Mouse (Mus musculus): ENCODE measurements around the gene Cacna1g.
A peak's percentile ranks its signal among the peaks of the same experiment; 100 is the strongest.

Cacna1g gene

DNA sequence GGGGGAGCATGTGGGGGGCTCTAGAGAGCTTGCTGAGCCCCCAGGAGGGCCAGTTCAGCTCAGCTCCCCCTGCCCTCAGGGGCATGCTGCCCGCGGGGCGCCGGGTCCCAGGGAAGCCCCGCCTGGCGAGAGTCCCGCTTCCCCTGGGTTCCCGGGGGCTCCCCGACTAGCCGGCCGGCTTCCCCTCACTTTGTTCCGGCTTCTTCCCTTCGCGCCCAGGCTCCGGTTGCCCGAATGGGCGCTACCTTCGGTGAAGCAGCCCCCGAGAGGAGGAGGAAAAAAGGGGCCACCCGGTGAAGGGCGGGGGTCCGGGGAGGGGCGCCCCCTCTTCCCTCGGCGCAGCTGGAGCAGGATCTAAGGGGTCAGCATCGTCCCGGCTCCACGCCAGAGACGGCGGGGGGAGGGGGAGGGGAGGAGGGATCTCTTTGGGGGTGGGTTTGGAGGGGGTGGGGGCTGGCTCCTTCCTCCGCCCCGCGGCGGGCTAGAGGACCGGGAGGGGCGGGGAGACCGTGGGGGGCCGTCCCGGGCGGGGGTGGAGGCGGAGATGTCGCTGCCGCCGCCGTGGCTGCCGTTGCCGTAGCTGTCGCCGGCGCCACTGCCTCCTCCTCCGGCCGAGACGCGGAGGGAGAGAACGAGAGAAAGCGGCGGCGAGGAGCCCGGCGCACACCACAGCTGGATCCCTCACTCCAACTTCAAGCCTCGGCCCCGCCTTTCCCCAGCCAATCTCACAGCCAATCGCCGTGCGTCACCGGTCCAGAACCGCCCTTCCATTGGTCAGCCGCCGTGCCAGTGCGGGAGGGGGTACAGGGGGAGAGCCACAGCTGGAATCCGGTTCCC, at the start of gene Cacna1g:
Gene Cacna1g, minus strand, starts transcription at position 492 of the 837 bp plus-strand sequence.
- DNase-seq (ENCODE audit: low read depth in 1 of 2, low spot score in 2 of 2): no peak

DNA sequence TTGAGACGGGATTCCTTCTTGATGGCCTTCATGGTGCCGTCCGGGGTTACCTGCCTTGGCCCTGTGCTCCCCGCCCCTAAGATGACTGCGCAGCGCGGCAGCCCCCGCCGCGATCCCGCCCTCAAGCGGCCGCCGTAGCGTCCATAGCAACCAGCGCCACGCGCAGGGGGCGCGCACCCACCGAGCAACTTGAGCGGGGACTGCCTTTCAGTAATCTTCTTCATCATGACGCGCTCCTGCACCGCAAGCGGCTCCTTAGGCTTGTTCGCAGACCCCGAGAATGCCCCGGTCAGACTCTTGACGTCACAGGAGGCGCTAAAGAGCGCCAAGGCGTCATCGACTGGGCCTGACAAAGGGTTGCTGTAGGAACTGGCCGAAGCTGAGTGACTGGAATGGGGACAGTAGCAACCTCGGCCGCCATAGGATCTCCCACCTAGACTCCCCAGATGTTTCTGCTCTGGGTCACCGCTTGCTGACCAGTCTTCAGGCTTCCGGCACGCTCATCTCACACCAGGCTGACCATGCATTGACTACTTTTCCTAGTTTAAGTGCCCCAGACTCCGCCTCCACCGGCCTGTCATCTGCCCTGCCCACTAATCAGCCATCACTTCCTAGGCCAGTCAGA, 47.3 kb upstream of the Cacna1g start, which contains the start of gene Mycbpap:
Gene Mycbpap, minus strand, starts transcription at position 524 of the 625 bp plus-strand sequence.
- peak in 1 of 2 experiments; percentile 29 for DNase-seq (ENCODE audit: low read depth in 1 of 2, low spot score in 2 of 2)

DNA sequence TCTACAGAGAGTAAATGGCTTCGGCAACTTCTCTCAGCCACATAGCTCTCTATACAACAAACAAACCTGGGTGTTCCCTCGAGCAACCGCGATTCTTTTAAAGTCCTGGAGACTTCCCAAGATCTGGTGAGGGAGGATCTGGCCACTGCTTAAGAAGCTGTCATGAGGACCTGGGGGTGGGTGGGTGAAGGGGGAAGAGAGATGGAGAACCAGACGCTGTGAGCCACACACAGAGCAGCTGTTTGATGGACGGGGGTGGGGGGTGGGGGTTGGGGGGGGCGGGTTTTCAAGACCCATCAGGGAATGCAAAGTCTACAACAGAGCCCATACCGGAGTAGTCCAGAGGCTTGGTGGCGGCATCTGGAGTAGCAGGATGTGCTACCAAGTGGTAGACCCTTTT, 39.5 kb upstream of the Cacna1g start:
- DNase-seq (ENCODE audit: low read depth in 1 of 2, low spot score in 2 of 2): no peak

DNA sequence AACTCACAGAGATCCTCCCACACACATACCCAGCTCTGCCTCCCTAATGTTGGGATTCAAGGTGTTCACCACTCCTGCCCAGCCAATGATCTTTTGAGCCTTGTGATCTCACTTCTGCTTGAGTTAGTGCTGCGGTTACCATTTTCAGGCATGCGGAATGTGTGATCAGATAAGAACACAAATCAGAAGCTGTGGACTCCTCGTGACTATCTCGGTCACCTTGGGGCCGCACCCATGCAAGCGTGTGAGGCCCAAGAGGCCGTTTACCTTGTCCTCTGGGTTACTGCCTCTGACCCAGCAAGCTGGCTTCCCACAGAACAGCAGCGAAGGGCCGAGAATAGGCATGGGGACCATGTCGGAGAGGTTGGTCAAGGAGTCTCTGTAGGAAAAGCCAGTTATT, 35.0 kb upstream of the Cacna1g start:
- DNase-seq (ENCODE audit: low read depth in 1 of 2, low spot score in 2 of 2): no peak

DNA sequence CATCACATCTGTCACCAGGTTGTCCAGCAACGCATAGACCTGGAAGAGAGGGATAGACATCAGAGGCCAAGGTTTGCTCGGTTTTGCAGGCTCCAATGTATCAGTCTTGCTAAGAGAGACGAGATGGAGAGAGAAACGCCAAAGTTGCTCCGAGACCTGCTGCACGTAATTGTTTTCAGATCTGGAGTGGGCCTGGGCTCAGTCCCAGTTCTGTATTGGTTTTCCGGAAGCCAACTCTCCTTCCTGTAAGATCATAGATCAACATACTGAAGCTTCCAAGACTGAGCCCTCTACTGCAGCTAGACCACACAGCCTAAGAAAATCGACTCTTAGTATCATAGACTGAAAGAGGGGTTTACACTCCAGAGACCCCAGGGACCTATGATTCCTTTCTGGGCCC, 27.5 kb upstream of the Cacna1g start:
- no peak for DNase-seq (ENCODE audit: low read depth in 1 of 2, low spot score in 2 of 2)

DNA sequence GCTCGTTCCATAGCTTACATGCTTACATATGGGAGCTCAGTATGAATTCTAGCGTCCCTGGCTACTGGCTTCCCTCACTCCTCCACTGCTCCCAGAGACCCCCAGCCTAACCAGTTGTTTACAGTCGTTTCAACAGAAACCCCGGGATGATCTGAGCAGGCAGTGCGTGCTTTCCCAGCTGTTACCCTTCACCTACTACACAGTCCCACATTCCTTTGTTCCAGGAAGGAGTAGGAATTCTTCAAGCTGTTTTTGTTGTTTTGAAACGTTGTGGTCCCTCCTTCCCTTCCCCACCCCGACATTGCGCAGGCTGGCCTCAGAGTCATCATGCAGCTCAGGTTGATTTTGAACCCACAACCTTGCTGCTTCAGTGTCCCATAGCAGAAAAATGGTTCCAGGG, 26.4 kb upstream of the Cacna1g start:
- no peak for DNase-seq (ENCODE audit: low read depth in 1 of 2, low spot score in 2 of 2)

DNA sequence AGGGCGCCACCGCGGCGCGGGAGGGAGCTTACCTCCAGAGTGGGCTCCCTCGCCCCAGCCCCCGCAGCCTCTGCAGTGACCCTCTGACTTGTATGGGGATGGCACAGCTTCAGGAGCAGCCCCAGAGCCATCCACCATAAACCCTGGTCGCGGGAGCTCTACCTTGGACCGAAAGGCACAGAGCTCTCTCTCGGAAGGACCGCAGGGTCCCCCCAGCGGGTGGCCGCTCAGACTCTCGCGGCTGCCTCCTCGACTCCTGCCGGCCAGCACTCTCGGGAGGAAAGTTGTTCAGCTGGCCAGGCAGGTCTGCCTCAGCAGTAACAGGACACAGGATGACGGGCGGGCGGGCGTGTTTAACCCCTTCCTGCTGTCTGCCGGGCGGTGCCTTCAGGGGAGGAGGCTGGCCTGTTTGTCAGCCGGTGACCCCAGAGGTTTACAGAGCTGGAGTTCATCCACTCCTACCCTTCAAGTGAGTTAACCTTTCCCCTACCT, 25.7 kb upstream of the Cacna1g start, which contains the start of gene Epn3:
Gene Epn3, minus strand, starts transcription at position 314 of the 492 bp plus-strand sequence.
- DNase-seq (ENCODE audit: low read depth in 1 of 2, low spot score in 2 of 2): no peak

DNA sequence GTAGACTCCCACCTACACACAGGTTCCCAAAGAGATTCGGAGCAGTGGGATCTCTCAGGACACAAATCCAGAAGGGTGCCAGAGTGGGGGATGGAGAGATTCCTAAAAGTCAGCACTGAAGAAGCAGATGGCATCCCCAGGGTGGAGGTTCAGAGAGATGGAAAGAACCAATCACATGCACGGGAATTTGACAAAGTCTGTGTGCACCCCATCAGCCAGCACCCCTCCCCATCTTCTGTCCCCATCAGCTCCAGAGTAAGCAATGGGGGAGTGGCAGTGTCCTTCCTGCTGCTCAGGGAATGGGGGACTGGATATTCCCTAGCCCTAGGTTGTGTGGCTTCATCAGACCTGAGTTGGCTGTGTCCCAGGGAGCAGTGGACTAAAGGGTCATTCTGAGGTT, 25.0 kb upstream of the Cacna1g start:
- DNase-seq (ENCODE audit: low read depth in 1 of 2, low spot score in 2 of 2): no peak

DNA sequence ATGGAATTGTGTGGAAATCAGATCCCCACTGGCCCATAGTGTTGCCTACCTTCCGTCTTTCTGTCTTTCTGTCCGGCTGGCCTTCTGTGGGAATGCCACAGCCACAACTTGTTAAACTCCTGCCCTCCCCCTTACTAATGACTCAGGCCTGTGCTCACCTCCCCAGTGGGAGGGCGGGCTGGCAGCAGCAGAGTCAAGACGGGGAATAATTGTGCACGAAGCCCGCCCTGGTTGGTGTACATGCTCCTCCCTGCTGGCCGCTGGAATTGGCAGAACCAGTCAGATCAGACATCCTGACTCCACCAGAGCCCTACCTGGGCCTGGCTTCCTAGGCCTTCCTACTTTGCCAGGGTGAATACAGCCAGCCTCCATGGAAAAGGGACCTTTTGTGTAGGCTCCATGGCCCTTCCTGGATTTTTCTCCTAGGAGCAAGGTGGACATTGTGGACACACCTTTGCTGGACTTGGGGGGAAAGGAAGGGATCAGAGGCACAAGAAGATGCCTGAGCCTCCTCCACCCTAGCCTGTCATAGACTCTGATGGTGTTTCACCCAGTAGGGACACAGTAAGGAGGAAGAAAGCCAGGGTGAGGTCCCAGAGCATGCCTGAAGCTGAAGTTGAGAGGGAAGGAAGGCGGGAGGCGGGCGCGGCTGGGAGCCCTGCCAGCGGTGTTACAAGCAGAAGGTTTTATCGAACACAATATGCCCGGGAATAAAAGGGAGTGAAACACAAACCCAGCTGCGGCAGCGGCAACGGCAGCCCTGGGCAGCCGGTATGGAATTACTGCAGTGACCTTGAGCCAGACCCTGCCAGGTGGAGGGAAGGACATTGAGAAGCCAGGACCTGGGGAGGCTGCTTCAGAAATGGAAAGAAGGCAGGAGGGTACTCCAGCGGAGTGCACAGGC, 24.3 kb upstream of the Cacna1g start:
- DNase-seq (ENCODE audit: low read depth in 1 of 2, low spot score in 2 of 2): no peak

DNA sequence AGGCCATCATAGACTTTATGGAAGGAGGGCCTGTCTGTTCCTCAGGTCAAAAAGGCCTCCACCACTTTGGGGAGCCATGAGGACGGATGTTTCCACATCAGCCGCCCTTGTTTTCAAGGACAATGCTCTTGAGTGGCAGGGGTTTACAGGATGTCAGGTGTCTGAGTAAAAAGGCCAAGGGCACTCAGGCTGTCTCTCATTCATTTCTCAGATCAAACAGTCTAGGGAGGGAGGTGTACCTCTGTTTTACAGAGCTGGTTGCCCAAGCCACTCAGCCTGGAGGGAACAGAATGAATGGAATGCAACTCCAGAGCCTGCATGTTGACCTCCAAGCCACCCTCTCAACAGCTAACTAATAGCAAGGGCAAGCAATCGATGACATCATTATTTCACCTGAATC, 21.4 kb upstream of the Cacna1g start:
- DNase-seq (ENCODE audit: low read depth in 1 of 2, low spot score in 2 of 2): no peak

DNA sequence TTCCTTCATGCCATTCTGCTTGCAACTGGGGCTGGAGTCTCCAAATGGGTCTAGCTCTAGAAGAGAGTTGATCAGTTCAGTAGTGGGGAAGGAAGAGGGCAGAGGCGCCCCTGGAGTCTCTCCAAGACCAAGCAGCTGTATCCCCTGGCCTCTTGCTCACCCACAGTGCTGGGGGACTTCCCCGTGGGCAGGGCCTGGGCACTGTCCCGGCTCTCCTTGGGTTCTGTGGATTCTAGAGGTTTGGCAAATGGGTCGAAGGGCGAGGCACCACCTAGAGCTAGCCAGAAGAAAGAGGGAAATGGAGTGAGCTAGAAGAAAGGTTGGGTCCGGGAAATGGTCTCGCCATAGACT, 17.7 kb upstream of the Cacna1g start:
- DNase-seq (ENCODE audit: low read depth in 1 of 2, low spot score in 2 of 2): no peak

DNA sequence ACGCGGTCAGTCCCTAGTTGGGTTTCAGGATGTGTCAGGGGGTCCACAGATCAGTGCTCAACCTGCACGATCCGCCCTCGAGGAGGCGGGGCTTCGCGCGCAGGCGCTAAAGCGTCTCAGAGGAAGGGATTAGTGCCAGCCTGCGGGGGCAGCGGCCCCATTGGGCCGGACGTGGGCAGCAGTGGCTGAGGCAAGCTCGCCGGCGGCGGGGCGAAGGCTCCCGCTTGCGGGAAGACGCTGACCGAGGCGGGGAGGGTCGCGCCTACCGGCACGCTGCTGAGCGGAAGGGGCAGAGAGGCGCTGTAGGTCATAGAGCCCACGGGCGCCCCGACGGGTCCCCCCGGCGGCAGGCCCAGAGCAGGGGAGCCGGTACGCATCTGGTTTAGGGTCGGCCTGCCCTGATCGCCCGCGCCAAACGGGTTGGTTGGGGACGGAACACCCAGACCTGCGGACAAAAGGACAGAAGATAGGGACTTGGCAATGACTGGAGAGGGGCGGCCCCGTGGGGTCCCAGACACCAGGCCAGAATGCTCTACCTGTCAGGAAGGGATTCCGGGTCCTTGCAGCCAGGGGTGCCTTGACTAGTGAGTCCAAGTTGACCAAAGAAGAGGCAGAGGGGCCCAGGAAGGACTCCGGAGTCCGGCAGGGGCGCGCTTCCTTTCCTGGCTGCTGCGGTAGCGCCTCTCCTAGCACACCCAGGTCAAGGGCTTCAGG, 17.2 kb upstream of the Cacna1g start:
- no peak for DNase-seq (ENCODE audit: low read depth in 1 of 2, low spot score in 2 of 2)

DNA sequence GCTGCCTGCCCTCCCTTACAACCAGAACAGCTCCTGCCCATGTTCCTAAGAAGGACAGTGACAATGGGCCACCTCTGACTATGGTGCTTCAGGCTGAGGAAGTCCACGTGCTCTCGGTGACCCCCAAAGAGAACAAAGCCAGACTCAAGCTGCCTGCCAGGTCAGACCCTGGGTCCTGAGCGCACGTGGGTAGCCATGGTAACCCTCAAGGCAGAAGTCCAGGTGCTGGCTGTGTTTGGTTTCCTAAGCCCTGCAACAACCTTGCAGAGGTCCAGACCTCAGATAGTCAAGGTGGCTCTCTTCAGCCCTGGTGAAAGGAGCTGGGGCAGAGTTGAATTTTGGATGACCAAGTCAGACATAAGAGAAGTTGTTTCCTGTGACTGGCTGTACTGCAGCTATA, 15.7 kb upstream of the Cacna1g start:
- no peak for DNase-seq (ENCODE audit: low read depth in 1 of 2, low spot score in 2 of 2)

DNA sequence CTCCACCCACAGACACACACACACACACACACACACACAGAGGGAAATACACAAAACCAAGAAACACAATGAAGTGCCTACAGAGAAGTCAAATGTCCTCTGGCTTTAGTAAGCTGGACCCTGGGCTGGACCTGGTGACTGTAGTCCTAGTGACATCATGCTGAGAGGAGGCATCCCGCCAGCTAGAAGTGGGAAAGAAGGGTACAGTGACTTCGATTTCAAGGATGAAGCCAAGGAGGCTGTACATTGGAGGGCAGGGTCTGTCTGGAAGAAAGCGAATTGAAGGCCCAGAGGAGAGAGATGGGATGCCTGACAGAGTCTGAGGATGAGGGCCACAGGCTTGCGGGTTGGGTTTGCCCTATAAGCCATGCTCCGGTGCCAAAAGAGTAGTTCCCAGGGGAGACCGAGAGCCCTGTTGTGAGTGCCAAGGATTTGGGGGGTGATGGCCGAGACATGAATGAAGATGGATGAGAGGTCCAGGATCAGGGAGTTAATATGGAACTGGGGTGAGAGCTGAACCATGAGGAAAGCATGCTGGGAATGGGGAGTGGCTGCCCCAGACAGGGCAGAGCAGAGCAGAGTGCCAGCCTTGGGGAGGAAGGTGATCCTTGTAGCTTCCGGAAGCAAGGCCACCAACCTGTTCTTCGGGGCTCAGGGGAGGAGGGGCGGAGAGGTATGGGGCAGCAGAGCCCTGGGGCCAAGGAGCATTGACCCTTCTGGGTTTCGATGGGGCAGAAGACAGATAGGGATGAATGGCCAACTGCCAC, 15.0 kb upstream of the Cacna1g start:
- DNase-seq (ENCODE audit: low read depth in 1 of 2, low spot score in 2 of 2): no peak

DNA sequence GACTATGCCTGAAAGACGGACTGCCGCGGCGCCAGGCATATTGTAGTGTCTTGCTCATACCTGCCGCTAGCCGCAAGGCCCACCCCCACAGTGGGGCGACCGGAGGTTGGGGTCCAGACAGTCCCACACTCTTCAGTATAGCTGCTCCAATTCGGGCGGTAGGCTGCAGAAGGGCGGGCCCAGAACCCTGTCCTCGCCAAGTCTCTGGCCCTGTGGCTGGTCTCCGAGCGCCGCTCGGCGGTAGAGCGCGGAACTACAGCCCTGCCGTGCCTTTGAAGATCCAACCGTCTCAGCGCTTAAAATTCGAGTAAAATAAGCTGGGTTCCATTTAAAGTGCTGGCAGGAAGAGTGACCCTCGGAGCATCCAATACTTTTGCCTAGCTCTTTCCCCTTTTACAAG, 12.0 kb upstream of the Cacna1g start, which contains the start of gene Spata20:
Gene Spata20, minus strand, starts transcription at position 179 of the 400 bp plus-strand sequence.
- peak in 1 of 2 experiments; percentile 39 for DNase-seq (ENCODE audit: low read depth in 1 of 2, low spot score in 2 of 2)

DNA sequence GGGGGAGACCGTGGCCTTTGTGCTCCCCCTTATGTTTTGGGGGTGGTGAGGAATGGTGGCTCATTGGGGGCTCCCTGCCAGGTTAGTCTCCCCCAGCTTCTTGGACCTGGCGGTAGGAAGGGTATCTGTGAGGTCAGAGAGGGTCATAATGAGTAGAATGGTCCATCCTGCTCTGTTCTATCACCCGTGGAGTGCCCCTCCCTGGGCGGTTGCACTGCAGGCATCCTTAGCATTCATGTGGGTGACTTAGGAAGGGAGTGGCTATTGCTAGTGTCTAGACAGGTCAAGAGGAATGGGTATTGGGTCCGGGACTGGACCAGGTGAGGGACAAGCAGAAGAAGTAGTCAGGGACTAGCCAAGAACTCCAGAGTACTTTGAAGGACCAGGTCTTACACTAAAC, 11.2 kb upstream of the Cacna1g start:
- DNase-seq (ENCODE audit: low read depth in 1 of 2, low spot score in 2 of 2): no peak

DNA sequence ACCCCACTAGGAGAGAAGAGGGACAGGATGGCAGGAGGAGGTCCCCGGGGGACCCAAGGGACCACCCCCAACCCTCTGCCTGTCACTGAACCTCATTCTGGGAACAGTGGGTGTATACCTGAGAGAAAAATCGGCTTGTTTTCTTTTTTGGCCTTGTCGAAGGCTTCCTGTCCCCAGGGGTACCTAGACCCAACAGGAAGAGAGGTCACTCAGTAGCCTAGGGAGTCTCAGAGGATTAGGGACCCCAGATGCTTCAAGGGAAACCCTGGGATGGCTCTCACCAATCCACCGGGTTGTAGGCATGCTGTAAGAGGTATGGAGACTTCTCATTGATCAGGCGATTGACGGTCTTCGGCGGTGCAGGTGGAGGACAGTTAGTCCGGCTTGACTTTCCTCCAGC, 10.6 kb upstream of the Cacna1g start:
- DNase-seq (ENCODE audit: low read depth in 1 of 2, low spot score in 2 of 2): no peak

DNA sequence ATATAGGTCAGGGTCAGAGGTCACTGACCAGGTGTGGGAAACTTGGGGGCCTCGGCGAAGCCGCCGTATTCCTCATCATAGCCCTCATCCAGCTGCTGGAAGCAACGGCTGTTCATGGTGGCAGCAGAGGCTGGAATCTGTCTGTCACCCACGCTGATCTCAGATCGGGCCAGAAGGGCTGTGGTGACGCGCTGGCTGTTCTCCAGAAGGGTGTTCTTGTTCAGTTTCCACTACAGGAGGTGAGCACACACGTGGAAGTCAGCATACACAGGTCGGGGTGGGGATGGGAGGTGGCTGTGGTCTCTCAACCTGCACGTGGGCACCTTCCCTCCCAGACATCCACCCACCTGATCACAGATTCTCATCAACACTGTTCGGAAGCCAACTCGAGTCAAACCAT, 9.9 kb upstream of the Cacna1g start:
- no peak for DNase-seq (ENCODE audit: low read depth in 1 of 2, low spot score in 2 of 2)

DNA sequence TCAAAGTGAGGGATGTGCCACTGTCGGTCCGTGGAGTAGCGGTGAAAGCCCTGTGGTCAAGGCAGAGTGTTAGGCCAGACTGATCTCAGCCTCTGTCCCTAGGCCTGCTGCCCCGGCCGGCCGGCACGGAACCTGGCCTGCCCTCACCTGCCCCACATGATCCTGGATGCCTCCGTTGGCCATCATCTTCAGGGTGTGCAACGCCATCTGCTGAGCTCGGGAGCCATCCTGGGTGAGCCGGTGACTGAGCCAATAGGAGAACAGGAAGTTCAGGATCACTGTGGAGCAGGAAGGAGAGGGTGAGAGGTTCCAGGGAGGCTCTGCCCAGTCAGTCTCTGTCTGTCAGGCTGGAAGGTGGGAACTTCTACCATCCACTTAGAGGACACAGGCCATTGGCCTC, 9.4 kb upstream of the Cacna1g start:
- no peak for DNase-seq (ENCODE audit: low read depth in 1 of 2, low spot score in 2 of 2)

DNA sequence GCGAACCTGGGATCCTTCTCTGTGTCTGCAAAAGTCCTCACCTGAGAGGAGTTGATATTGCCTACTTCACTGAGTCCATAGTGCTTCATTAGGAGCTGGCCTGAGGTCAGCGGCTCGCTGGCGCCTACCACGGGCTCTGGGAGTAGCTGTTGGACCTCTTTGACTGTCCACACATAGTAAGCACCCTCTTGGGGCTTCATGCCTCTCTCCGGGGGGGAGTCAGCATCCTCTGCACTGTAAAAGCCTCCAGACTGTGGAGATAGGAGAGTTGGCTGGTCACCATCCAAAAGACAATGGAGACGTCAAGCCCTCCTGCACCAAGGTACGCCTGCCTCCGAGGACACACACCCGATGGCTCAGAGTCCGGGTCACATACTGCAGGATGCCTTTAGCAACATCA, 8.7 kb upstream of the Cacna1g start:
- DNase-seq (ENCODE audit: low read depth in 1 of 2, low spot score in 2 of 2): no peak
